Mouse (Mus musculus): ENCODE measurements around the gene Barhl1. TPM values are rescaled to one million over a fixed set of nuclear protein-coding genes. Genes with fewer than 3 reads are reported as not detected.

The Barhl1 gene
- polyA plus RNA-seq, 1 experiment, result 0.04 TPM

DNA sequence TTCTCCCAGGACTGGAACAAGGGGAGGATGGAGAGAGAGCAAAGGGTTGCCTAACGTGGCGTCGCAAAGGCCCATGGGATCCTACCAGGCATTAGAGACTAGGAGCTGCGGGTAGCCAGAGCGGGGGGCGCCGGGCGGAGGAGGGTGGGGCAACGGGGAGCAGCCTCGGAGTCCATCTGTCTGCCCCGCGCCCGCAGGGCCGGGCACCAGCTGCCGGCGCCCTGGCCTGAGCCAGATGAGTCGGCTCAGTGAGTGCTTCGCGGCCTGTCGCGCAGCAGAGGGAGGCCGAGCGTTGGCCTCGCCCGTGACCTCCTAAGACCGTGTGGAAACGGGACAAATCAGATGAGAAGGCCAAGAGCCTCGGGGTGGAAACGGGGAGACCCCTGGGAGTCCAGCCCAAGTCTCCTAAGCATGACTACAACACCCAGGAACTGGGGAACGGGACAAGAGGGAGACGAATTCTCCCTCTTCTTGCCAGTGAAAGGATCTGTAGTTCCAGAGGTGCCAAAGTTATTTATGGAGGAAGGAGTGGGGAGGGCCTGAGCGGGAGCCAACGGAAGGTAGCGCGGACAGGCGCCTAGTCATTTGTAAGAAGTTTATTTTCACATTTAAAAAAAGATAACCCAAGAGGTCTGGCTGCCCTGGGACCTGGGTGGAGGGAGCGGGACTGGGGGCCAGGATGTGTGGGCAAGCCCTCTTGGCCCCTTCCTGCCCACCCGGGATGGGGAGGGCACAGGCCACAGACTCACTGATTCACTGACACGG is 7.9 kb downstream of the Barhl1 start:
- Histone ChIP-seq H3K4me1 (ENCODE audit: control insufficient read depth, insufficient read depth, insufficient read length) (no peaks in the 10 kb centered on the region), H3K36me3 (ENCODE audit: control insufficient read depth, insufficient read depth, low read length) (peaks cover 7% of the 10 kb centered on the region), H3K27ac (ENCODE audit: insufficient read depth, low read length) (no peak overlapping the region), H3K27me3 (ENCODE audit: control insufficient read depth, insufficient read depth, low read length) (peaks cover 37% of the 10 kb centered on the region), H3K4me3 (ENCODE audit: extremely low read depth, insufficient read depth, insufficient read length) (no peak overlapping the region)
- DNase-seq (ENCODE audit: low read depth in 1 of 2, low spot score in 2 of 2), result no peak
- TF ChIP-seq CTCF (IDR thresholded peaks at IDR 0.05; ENCODE audit: extremely low read depth, insufficient read depth, insufficient read length, insufficient replicate concordance) (no peak), POLR2A (IDR thresholded peaks at IDR 0.05; ENCODE audit: low read depth, low read length) (no peak)
- 5% methylated on average over 39 of the region's 39 CpGs for WGBS

DNA sequence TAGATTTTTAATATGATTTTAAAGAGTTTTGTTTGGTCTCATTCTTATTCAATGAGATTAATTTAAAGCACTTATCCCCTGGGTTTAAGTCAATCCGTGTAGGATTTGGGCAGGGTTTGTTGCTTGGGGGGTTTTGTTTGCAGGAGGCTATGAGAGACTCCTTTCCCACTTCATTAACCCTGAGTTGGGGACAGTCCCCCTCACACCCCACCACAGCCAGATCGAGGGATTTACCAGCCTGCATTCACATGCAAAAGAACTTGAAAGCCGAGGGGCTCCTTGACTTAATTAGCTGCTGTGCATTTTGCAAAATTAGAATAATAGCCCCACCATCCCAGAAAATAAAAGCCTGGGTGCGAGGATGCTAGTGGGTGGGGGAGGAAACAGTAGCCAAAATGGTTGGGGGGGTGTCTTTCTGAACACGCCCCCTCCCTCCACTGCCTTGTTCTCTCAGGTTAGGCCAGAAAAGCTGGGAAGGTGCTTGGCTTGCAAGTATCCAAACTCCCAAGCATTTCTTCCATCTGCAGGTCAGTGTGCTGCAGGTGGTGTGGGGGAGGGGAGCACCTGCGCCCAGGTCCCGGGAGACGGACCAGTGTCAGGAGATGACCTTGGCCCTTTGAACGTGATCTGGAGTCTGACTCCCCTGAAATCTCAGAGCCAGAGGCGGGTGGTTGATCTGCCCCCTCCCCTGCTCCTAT is 8.6 kb downstream of the Barhl1 start:
- Histone ChIP-seq H3K4me1 (ENCODE audit: control insufficient read depth, insufficient read depth, insufficient read length) (no peaks in the 10 kb centered on the region), H3K27ac (ENCODE audit: insufficient read depth, low read length) (no peak overlapping the region), H3K36me3 (ENCODE audit: control insufficient read depth, insufficient read depth, low read length) (peaks cover 7% of the 10 kb centered on the region), H3K27me3 (ENCODE audit: control insufficient read depth, insufficient read depth, low read length) (peaks cover 35% of the 10 kb centered on the region), H3K4me3 (ENCODE audit: extremely low read depth, insufficient read depth, insufficient read length) (no peak overlapping the region)
- DNase-seq (ENCODE audit: low read depth in 1 of 2, low spot score in 2 of 2), result no peak
- WGBS, result 34% methylated on average over 10 of the region's 10 CpGs
- no peak for TF ChIP-seq POLR2A (IDR thresholded peaks at IDR 0.05; ENCODE audit: low read depth, low read length)
- no peak for TF ChIP-seq CTCF (IDR thresholded peaks at IDR 0.05; ENCODE audit: extremely low read depth, insufficient read depth, insufficient read length, insufficient replicate concordance)

DNA sequence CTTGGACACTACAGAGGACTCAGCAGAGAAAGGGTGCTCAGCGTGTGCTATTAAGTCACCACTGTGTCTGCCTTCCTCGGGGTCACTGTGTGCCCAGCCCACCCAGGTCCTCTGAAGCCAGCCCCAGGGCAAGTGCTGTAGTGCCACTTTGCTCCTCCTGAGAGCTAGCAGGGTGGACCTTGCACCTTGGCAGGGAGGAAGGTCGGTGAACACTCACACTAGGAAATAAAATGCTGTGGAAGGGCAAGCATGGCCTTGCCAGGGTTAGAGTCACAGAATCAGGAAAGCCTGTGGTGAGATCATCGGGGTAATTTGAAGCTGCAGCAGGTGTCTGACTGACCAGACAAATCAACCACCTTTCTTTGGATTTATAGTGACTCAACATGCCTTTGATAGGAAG is 10.9 kb downstream of the Barhl1 start:
- Histone ChIP-seq H3K36me3 (ENCODE audit: control insufficient read depth, insufficient read depth, low read length) (peaks cover 10% of the 10 kb centered on the region), H3K4me1 (ENCODE audit: control insufficient read depth, insufficient read depth, insufficient read length) (no peaks in the 10 kb centered on the region), H3K4me3 (ENCODE audit: extremely low read depth, insufficient read depth, insufficient read length) (no peak overlapping the region), H3K27ac (ENCODE audit: insufficient read depth, low read length) (no peak overlapping the region), H3K27me3 (ENCODE audit: control insufficient read depth, insufficient read depth, low read length) (peaks cover 20% of the 10 kb centered on the region)
- TF ChIP-seq POLR2A (IDR thresholded peaks at IDR 0.05; ENCODE audit: low read depth, low read length) (no peak), CTCF (IDR thresholded peaks at IDR 0.05; ENCODE audit: extremely low read depth, insufficient read depth, insufficient read length, insufficient replicate concordance) (no peak)
- DNase-seq (ENCODE audit: low read depth in 1 of 2, low spot score in 2 of 2), result no peak
- 78% methylated on average over 4 of the region's 4 CpGs for WGBS

DNA sequence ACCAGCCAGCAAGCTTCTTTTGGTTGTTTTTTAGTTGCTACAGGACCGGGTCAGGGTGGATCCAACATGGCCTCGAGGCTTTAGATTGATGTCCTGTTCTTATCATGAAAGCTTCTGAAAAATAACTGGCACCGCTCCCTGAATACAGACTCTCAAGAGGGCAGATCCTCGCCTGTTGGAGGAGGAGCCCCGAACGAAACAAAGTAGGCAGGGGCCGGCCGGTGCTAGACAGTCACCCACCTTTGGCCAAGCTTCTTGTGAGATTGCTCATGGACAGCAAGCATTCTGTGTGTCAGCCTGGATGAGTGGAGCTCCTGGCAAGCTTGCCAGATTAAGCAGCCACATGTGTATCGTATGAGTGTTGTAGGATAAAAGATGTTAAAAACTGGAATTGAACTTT is 11.7 kb downstream of the Barhl1 start:
- TF ChIP-seq POLR2A (IDR thresholded peaks at IDR 0.05; ENCODE audit: low read depth, low read length), result no peak
- TF ChIP-seq CTCF (IDR thresholded peaks at IDR 0.05; ENCODE audit: extremely low read depth, insufficient read depth, insufficient read length, insufficient replicate concordance), result no peak
- Histone ChIP-seq H3K4me3 (ENCODE audit: extremely low read depth, insufficient read depth, insufficient read length) (no peak overlapping the region), H3K27me3 (ENCODE audit: control insufficient read depth, insufficient read depth, low read length) (peaks cover 15% of the 10 kb centered on the region), H3K36me3 (ENCODE audit: control insufficient read depth, insufficient read depth, low read length) (peaks cover 13% of the 10 kb centered on the region), H3K27ac (ENCODE audit: insufficient read depth, low read length) (no peak overlapping the region), H3K4me1 (ENCODE audit: control insufficient read depth, insufficient read depth, insufficient read length) (no peaks in the 10 kb centered on the region)
- WGBS, result 86% methylated on average over 9 of the region's 9 CpGs
- no peak for DNase-seq (ENCODE audit: low read depth in 1 of 2, low spot score in 2 of 2)

DNA sequence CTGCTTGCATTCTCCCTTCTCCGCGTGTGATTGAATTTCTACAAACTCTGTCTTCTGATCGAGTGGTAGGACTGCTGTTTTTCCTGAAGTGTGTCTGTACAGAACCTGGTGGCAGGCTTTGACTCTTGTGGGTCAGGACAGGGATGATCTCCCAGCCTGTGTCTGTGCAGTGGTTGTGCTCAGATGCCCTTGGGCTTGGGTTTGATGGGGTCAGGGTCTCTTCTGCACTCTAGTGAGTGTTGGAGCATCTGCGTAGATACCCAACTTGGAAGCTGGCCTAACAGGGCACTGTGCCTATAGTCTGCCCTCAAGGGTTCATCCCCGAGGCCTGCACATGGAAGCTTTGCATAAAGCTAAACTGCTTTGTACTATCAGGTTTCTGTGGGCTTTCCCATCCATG is 12.6 kb downstream of the Barhl1 start:
- Histone ChIP-seq H3K4me1 (ENCODE audit: control insufficient read depth, insufficient read depth, insufficient read length) (no peaks in the 10 kb centered on the region), H3K4me3 (ENCODE audit: extremely low read depth, insufficient read depth, insufficient read length) (no peak overlapping the region), H3K27ac (ENCODE audit: insufficient read depth, low read length) (no peak overlapping the region), H3K27me3 (ENCODE audit: control insufficient read depth, insufficient read depth, low read length) (peaks cover 9% of the 10 kb centered on the region), H3K36me3 (ENCODE audit: control insufficient read depth, insufficient read depth, low read length) (peaks cover 13% of the 10 kb centered on the region)
- no peak for TF ChIP-seq CTCF (IDR thresholded peaks at IDR 0.05; ENCODE audit: extremely low read depth, insufficient read depth, insufficient read length, insufficient replicate concordance)
- TF ChIP-seq POLR2A (IDR thresholded peaks at IDR 0.05; ENCODE audit: low read depth, low read length), result no peak
- no peak for DNase-seq (ENCODE audit: low read depth in 1 of 2, low spot score in 2 of 2)
- WGBS, result 92% methylated on average over 5 of the region's 5 CpGs

DNA sequence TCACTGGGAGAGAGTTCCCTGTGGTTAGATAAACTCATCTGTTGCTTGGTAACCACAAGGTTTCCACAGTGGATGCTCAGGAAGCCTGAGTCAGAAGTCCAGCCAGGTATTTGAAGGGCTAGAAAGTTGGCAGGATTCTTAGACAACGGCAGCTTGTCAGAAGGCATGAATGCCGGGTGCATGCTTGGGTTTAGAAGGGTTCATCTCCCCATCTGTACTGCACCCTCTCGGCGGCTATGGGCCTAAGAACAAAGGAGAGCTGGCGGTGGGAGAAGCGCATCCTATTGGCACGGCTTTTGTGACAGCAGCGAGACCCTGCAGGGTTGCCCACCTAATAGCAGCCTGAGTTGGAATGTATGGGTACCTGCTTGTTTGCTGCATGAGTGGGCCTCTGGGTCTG is 14.2 kb downstream of the Barhl1 start:
- no peak overlapping the region for H3K27ac ChIP-seq (ENCODE audit: insufficient read depth, low read length)
- WGBS, result 97% methylated on average over 8 of the region's 8 CpGs
- H3K27me3 ChIP-seq (ENCODE audit: control insufficient read depth, insufficient read depth, low read length), result no peaks in the 10 kb centered on the region
- no peak overlapping the region for H3K4me3 ChIP-seq (ENCODE audit: extremely low read depth, insufficient read depth, insufficient read length)
- no peak for TF ChIP-seq CTCF (IDR thresholded peaks at IDR 0.05; ENCODE audit: extremely low read depth, insufficient read depth, insufficient read length, insufficient replicate concordance)
- no peak for TF ChIP-seq POLR2A (IDR thresholded peaks at IDR 0.05; ENCODE audit: low read depth, low read length)
- H3K4me1 ChIP-seq (ENCODE audit: control insufficient read depth, insufficient read depth, insufficient read length), result no peaks in the 10 kb centered on the region
- DNase-seq (ENCODE audit: low read depth in 1 of 2, low spot score in 2 of 2), result no peak
- H3K36me3 ChIP-seq (ENCODE audit: control insufficient read depth, insufficient read depth, low read length), result peaks cover 13% of the 10 kb centered on the region
